Mouse (Mus musculus) forelimb bud, embryonic 11.5 days (tissue): ENCODE results near the gene Smarcd3.

Experiments
- DNase-seq: peaks from one replicate; pipeline ENCODE4 v3.0.0-alpha.2; 2012; ENCODE audit warnings: low read depth, low spot score

Gene Smarcd3

GRCm38 (mm10) chr5:24623986-24624821 is at the start of gene Smarcd3:
TSS of gene Smarcd3 (minus strand) at chr5:24624411.
- DNase-seq, result peak; percentile 57

- no peak for DNase-seq
These were observed 37.2 kb upstream of the Smarcd3 start for GRCm38 (mm10) chr5:24661457-24661856.

- no peak for DNase-seq
These were observed 35.7 kb upstream of the Smarcd3 start for GRCm38 (mm10) chr5:24659708-24660423.

- DNase-seq, result no peak
These were observed 32.9 kb upstream of the Smarcd3 start for GRCm38 (mm10) chr5:24657113-24657512.

GRCm38 (mm10) chr5:24654491-24654890 is 30.3 kb upstream of the Smarcd3 start:
- no peak for DNase-seq

GRCm38 (mm10) chr5:24652780-24653179 is 28.6 kb upstream of the Smarcd3 start:
- no peak for DNase-seq

- peak; percentile 79 for DNase-seq
These were observed 27.8 kb upstream of the Smarcd3 start for GRCm38 (mm10) chr5:24651768-24652752.

GRCm38 (mm10) chr5:24651356-24651755 is 27.1 kb upstream of the Smarcd3 start:
- DNase-seq, result no peak

- no peak for DNase-seq
These were observed 25.5 kb upstream of the Smarcd3 start for GRCm38 (mm10) chr5:24649701-24650100.

- no peak for DNase-seq
These were observed 25.0 kb upstream of the Smarcd3 start for GRCm38 (mm10) chr5:24649231-24649630.

- no peak for DNase-seq
These were observed 21.2 kb upstream of the Smarcd3 start for GRCm38 (mm10) chr5:24645454-24645853.

- no peak for DNase-seq
These were observed 14.9 kb upstream of the Smarcd3 start for GRCm38 (mm10) chr5:24639081-24639480.

GRCm38 (mm10) chr5:24638131-24638530 is 13.9 kb upstream of the Smarcd3 start:
- DNase-seq, result no peak

- no peak for DNase-seq
These were observed 12.8 kb upstream of the Smarcd3 start for GRCm38 (mm10) chr5:24636987-24637386.

- DNase-seq, result no peak
These were observed 11.4 kb upstream of the Smarcd3 start for GRCm38 (mm10) chr5:24635526-24636141.

GRCm38 (mm10) chr5:24635093-24635492 is 10.9 kb upstream of the Smarcd3 start:
- DNase-seq, result no peak

GRCm38 (mm10) chr5:24629712-24630111 is 5.5 kb upstream of the Smarcd3 start:
- no peak for DNase-seq

- DNase-seq, result no peak
These were observed 560 bp upstream of the Smarcd3 start for GRCm38 (mm10) chr5:24624822-24625120.

- DNase-seq, result no peak
These were observed 898 bp downstream of the Smarcd3 start for GRCm38 (mm10) chr5:24623041-24623985.

- DNase-seq, result no peak
These were observed 1.7 kb downstream of the Smarcd3 start for GRCm38 (mm10) chr5:24622386-24623040.
